Mouse (Mus musculus) urinary bladder, postnatal 4 days (tissue): ENCODE data around the gene Ksr2.

Experiments used
- DNase-seq, 2 experiments: peaks; one replicate each; pipeline ENCODE4 v3.0.0; 2021 to 2022; ENCODE audit warnings: low spot score in 2 of 2

Ksr2 gene

GRCm38 (mm10) chr5:117689840-117690239, 276.0 kb downstream of the Ksr2 start:
- DNase-seq = no peak

- DNase-seq = no peak
These were observed 277.5 kb downstream of the Ksr2 start for GRCm38 (mm10) chr5:117691271-117691670.

- no peak for DNase-seq
These were observed 279.8 kb downstream of the Ksr2 start for GRCm38 (mm10) chr5:117693557-117693956.

GRCm38 (mm10) chr5:117694632-117695031, 280.8 kb downstream of the Ksr2 start:
- no peak for DNase-seq

DNA sequence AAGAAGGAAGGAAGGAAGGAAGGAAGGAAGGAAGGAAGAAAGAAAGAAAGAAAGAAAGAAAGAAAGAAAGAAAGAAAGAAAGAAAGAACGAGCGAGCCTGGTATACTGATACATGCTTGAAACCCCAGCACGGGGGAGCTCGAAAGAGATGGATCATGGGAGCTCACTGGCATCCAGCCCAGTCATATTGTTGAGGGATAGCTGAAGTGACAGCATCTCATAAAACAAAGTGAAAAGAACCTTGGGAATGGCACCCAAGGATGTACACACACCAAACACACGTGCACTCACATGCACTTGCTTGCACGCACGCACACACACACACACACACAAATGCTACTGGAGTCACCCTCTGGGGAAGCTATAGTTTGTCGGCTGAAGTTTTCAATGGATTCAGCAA, 282.6 kb downstream of the Ksr2 start:
- DNase-seq = no peak

- DNase-seq = no peak
These were observed 283.8 kb downstream of the Ksr2 start for GRCm38 (mm10) chr5:117697589-117697988.

GRCm38 (mm10) chr5:117704371-117704770, 290.6 kb downstream of the Ksr2 start:
- no peak for DNase-seq

DNA sequence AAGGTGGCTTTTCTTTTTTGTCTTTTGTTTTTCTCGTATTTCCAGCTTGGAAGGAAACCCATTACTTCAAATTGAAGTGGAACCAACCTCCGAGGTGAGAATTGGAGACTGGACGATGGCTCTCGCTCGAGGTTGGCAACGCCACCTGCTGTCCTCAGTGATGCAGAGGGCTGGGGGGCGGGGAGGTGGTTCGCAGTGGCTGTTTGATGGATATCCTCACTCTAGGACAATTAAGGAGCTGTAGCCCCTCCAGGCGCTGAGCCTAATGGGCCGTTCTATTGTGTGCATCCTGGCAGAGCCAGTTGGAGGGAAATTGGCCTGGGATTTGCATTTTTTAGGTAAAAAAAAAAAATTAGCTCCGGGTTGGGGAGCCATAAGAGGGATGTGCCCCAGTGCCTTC, 292.8 kb downstream of the Ksr2 start:
- no peak for DNase-seq

GRCm38 (mm10) chr5:117709306-117709705, 295.5 kb downstream of the Ksr2 start:
- no peak for DNase-seq

DNA sequence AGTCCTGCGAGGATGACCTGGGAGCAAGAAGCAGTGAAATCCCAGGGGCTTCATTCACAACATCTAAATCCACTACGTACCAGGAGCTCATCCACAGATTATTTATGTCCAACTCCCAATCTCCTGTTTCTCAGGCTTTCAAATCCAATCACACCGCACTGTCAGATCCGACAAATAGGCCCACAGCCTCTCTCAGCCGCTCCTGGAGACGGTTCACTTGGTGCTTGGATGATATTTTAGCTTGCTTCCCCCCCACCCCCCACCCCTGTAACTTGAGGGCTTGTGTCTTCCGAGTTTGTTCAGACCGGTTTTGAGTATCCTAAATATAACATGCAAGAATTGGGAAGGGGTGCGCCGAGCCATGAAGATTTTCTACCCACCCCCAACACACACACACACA, 297.8 kb downstream of the Ksr2 start:
- no peak for DNase-seq

DNA sequence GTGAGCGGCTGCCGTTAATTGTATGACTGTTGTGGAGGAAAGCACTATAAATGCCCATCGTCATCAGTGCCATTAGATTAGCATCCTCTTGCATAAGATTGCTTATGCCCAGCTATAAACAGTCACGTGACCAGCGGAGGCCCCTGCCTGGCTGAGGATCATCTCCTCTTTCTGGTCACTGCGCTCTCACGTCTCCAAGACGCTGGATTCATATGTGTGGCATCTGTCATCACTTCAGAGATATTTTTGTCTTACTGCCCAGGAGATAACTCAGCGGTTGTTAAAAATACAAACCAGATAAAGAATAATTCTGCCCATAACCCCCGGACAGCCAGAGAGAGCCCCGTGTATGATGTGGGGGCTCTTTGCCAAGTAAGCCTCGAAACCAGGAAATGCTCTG, 298.4 kb downstream of the Ksr2 start:
- no peak for DNase-seq

DNA sequence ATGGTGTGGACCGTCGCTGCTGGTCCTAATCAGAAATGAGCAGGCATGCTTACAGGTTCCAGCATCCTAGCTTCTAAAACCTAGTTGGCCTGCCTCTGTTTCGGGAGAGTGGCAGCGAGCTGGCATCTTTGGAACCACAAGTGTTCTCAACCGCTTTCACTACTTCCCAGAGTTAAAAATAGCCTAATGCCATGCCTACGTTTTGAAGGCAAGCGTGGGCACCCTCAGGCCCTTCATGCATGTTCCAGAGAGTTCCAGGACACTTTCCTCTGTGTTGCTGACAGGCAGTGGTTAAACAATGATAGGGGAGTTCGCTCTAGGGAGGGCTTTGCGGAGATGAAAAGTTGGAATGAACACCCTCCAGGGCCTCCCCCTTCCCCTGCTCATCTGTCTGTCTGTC, 303.3 kb downstream of the Ksr2 start:
- DNase-seq = no peak

- no peak for DNase-seq
These were observed 309.5 kb downstream of the Ksr2 start for GRCm38 (mm10) chr5:117723316-117723715.

DNA sequence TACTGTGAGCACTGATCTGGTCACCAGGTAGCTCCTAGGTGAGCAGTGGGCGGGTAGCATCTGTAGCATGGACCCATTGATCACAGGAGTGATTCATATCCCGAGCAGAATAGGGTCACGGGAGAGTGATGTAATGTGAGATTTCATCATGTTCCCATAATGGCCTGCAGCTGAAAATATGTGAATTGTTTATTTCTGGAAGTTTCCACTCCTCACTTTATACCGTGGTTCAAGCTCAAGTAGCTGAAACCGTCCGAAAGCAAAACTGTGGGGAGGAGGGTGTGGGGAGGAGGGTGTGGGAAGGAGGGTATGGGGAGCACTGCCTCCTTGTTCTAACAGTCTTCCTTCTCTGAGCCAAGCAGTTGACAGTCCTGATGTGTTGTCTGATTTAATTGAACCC, 312.7 kb downstream of the Ksr2 start:
- DNase-seq = no peak

DNA sequence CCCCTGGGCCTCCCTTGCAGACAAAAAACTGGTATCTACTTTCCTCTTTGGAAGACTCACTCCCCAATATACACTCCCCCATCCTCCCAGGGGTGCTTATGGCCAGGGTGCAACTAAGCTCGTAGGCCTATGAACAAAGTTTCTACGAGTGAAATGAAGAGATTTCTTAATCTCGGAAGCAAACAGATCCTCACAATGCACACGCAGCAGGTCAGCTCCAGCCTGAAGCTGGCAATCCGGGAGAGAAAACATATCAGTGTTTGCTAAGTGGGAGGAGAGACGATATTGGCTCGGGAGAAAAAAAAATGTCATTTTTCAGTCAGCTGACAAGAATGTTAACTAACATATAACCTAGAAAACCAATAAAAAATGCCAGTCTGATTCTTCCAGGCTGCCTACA, 313.3 kb downstream of the Ksr2 start:
- DNase-seq = no peak

DNA sequence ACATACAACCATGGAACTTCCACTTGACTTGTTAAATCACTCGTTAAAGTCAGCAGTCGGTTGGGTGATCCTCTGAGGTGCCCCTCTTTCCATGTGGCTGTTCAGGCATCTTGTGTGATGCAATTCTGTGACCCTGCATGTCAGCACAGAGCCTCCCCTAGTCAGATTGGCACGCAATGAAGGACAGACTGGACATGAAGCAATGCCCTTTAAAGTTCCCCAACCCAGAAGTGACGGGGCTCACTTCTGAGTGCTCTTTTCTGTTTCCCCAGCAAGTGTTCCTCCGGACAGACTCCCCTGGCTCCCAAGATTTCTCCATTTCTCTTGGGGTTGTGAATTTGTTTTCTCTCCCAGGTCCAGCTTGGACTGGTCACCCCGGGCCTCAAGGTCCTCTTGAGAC, 317.5 kb downstream of the Ksr2 start:
- no peak for DNase-seq

DNA sequence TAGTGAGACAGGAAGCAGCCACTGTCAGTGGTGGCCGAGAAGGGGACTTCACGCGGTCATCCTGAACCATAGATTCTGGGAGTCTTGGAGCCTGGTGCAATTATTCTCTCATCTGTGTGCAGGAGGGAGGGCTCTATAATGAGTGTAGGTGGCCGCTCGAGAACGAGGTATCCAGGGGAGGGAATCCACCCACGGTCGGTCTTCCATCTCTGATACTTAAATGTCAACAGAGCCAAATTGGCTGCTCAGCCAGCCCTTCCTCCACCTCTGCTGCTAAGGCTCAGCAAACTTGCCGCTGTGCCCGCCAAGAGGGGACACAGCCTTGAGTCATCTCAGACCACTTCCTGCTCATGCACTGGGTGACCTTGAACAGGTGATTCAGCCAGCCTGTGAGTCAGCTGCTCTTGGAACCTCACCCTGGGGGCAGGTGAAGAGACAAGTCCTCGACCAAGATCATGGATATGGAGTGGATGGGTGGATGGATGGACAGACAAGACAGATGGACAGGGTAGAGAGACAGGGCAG, 330.9 kb downstream of the Ksr2 start:
- no peak for DNase-seq

DNA sequence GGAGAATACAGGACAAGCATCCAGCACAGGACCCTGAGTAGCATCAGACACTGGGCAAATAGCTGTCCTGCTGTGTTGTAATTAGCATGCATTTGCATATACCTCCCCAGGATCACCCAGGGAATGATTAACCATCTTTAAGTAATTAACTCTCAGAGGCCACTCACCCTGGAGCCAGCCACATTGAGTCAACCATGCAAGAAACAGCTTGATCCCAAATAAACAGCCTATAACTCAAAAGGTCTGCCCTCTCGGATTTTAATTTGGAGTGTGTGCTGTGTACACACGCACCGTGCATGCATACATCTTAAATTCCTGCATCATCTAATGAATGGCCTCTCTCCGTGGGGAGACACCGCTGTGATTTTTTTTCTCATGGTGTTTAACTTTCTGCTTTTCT, 335.6 kb downstream of the Ksr2 start:
- DNase-seq = no peak

DNA sequence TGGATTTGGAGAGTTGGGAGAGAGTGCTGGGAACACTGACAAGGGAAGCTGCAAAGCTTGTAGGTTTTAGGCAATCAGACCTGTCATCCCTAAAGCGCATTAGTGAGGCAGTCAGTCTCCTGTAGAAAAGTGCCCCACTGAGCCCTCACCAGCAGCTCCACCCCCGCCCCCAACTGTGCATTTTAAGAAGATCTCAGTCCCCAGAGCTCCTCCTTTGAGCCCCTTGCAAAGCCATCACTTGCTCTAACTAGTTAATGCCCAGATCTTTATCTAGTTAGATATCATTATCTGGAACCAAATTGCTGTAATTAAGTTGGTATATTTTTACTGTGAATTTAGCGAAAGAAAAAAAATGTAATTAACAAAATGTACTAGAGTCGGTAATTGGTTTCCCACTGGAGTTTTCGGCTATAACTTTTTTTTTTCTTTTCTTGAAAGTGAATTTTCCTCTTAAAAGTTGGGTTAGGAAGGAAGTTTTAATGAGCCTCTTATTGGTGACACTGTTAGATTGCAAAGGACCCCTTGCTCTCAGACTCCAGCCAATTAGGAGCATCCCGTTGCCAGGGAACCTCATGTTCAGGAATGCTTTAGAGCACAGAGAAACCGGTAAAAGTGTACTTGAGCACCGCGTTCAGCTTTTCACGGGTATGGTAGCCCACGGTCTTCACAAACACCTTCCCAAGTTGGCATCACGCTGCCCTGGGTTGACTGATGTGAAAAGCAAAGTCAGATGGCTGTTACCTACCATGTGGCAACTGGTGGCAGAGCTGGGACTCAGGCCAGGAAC, 344.1 kb downstream of the Ksr2 start:
- DNase-seq = no peak

DNA sequence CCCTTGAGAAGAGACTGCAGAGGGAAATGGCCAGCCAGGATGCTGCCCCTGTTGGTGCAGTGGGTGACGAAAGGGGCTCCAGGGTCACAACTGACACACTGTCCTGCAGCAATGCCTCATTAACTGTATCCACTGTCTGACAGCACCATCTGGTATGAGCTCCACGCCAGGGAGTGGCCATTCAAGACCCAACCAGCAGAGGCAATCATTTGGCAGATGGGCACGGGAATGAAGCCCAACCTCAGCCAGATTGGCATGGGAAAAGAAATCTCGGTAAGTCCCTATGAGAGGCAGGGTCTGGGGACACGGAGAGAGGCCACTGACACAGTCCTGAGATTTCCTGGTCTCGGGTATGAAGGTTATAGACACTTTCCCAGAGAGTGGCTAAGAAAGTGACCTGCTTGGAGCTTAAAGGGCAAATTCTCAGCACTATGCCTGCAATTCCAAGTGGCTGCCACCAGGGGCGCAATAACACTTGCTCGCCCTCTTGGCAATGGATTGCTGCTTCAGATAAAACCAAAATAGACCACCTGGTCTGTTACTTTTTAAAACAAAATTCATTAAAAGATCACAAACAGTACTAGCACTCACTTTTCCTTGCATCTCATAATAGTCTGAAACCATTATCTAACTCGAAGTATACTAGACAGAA, 347.5 kb downstream of the Ksr2 start:
- DNase-seq = no peak

GRCm38 (mm10) chr5:117764496-117764895, 350.7 kb downstream of the Ksr2 start:
- no peak for DNase-seq

DNA sequence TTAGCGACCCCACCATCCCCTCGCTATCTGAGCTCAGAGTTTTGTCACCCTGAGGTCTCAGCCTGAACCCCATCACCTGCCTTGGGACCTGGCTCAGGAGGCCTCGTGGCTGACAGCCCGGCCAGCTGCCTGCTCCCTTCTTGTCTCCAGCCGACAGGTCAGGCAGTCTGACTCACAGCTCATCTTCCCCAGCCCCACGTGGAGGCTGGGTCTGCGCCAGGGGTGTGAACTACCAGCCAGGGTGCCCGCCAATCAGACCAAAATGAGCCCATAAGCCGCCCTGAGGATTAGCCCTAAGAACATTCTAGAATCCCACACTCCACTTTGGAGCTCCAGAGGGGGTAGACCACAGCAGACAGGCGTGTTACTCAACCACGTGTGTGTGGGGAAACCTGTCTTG, 365.4 kb downstream of the Ksr2 start:
- DNase-seq = no peak

DNA sequence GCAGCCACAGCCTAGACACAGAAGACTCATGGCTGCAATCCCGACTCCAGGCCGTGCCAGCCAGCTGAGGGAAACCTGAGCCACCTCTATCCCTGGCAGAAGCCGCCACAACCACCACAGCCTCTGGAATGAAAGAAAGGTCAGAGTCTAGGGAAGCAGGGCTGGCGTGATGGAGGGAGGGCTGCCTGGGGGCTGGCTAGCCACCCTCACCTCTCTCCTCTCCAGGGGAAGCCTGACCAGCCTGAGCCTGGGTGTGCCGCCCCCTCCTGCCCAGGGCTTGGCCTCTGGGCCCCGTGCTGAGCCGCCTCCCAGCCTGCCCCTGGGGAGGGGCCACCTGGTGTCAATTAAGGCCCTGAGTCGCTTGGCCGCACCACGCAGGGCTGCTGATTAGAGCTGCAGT, 366.9 kb downstream of the Ksr2 start, which contains the start of gene Nos1:
Gene Nos1, plus strand, starts transcription at position 352 of the 400 bp plus-strand sequence.
- DNase-seq = no peak
